Mouse (Mus musculus): ENCODE measurements around the gene Slx1b. TPM values are rescaled to one million over a fixed set of nuclear protein-coding genes. Genes with fewer than 3 reads are reported as not detected.

Slx1b gene
- polyA plus RNA-seq, 1 experiment, result 42.9 TPM

GRCm38 (mm10) chr7:126702358-126702757 lies 6.8 kb upstream of the Slx1b start:
- DNase-seq (ENCODE audit: low read depth), result no peak
- TF ChIP-seq POLR2A (IDR thresholded peaks at IDR 0.05; ENCODE audit: borderline replicate concordance, extremely low read depth, insufficient read depth, insufficient read length, poor library complexity, severe bottlenecking), result no peak

DNA sequence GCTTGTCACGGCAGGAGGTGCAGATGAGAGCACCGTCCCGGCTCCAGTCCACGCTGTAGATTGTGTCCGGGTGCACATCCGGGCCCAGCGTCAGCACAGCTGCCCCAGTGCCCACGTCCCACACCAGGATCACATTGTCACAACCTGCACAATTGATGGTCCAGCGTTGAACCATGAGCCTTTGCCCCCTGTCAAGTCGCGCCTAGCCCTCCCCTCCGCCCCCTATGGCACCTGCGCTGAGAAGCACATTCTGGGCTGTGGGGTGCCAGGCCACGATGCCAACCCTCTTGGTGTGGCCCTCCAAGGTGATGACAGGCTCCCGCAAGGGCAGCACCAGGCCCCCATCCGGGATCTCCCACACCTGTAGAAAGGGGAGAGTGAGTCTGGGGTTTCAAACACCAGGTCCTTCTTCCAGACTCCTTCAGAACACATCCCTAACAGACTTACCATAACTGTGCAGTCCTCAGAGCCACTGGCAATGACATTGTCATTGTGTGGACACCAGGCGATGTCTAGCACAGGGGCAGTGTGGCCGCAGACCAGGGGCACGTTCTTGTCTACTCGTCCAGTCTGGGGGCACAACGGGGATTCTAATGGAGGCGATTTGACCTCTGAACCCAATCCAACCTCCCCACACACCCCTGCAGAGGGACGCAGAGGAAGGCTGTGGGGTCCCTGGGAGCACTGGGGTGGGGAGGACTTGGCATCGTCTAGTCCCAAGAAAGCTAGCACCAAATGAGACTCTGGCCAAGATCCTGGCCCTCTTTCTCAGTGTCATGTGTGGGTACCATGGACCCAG lies 6.2 kb upstream of the Slx1b start:
- DNase-seq (ENCODE audit: low read depth), result no peak
- TF ChIP-seq CTCF (IDR thresholded peaks at IDR 0.05; ENCODE audit: borderline replicate concordance, extremely low read depth, insufficient read depth, insufficient read length) (no peak), POLR2A (IDR thresholded peaks at IDR 0.05; ENCODE audit: borderline replicate concordance, extremely low read depth, insufficient read depth, insufficient read length, poor library complexity, severe bottlenecking) (no peak)

- TF ChIP-seq POLR2A (IDR thresholded peaks at IDR 0.05; ENCODE audit: borderline replicate concordance, extremely low read depth, insufficient read depth, insufficient read length, poor library complexity, severe bottlenecking) (no peak), CTCF (IDR thresholded peaks at IDR 0.05; ENCODE audit: borderline replicate concordance, extremely low read depth, insufficient read depth, insufficient read length) (peak; percentile 94)
- peak; percentile 84 for DNase-seq (ENCODE audit: low read depth)
Measured at GRCm38 (mm10) chr7:126701070-126701469, 5.5 kb upstream of the Slx1b start.

GRCm38 (mm10) chr7:126700063-126701015 lies 4.8 kb upstream of the Slx1b start:
- TF ChIP-seq POLR2A (IDR thresholded peaks at IDR 0.05; ENCODE audit: borderline replicate concordance, extremely low read depth, insufficient read depth, insufficient read length, poor library complexity, severe bottlenecking) (no peak), CTCF (IDR thresholded peaks at IDR 0.05; ENCODE audit: borderline replicate concordance, extremely low read depth, insufficient read depth, insufficient read length) (no peak)

GRCm38 (mm10) chr7:126697838-126698237 lies 2.3 kb upstream of the Slx1b start:
- DNase-seq (ENCODE audit: low read depth), result no peak
- TF ChIP-seq POLR2A (IDR thresholded peaks at IDR 0.05; ENCODE audit: borderline replicate concordance, extremely low read depth, insufficient read depth, insufficient read length, poor library complexity, severe bottlenecking) (no peak), CTCF (IDR thresholded peaks at IDR 0.05; ENCODE audit: borderline replicate concordance, extremely low read depth, insufficient read depth, insufficient read length) (no peak)

More at GRCm38 (mm10) chr7:126700063-126701015, 4.8 kb upstream of the Slx1b start:
- no peak for DNase-seq (ENCODE audit: low read depth)

- DNase-seq (ENCODE audit: low read depth), result no peak
- TF ChIP-seq CTCF (IDR thresholded peaks at IDR 0.05; ENCODE audit: borderline replicate concordance, extremely low read depth, insufficient read depth, insufficient read length), result no peak
- no peak for TF ChIP-seq POLR2A (IDR thresholded peaks at IDR 0.05; ENCODE audit: borderline replicate concordance, extremely low read depth, insufficient read depth, insufficient read length, poor library complexity, severe bottlenecking)
Measured at GRCm38 (mm10) chr7:126696886-126697285, 1.3 kb upstream of the Slx1b start.

GRCm38 (mm10) chr7:126696303-126696702 lies 719 bp upstream of the Slx1b start:
- DNase-seq (ENCODE audit: low read depth), result no peak
- no peak for TF ChIP-seq POLR2A (IDR thresholded peaks at IDR 0.05; ENCODE audit: borderline replicate concordance, extremely low read depth, insufficient read depth, insufficient read length, poor library complexity, severe bottlenecking)
- TF ChIP-seq CTCF (IDR thresholded peaks at IDR 0.05; ENCODE audit: borderline replicate concordance, extremely low read depth, insufficient read depth, insufficient read length), result no peak

GRCm38 (mm10) chr7:126695210-126695611 lies 373 bp downstream of the Slx1b start, which contains the start of gene Bola2:
Gene Bola2, plus strand, starts transcription at chr7:126695401.
- 0 out of 2 replicates have a peak, but pooled peaks have one; percentile 4 for TF ChIP-seq POLR2A (IDR thresholded peaks at IDR 0.05; ENCODE audit: borderline replicate concordance, extremely low read depth, insufficient read depth, insufficient read length, poor library complexity, severe bottlenecking)
- no peak for TF ChIP-seq CTCF (IDR thresholded peaks at IDR 0.05; ENCODE audit: borderline replicate concordance, extremely low read depth, insufficient read depth, insufficient read length)
- DNase-seq (ENCODE audit: low read depth), result peak; percentile 74

- DNase-seq (ENCODE audit: low read depth), result no peak
- TF ChIP-seq CTCF (IDR thresholded peaks at IDR 0.05; ENCODE audit: borderline replicate concordance, extremely low read depth, insufficient read depth, insufficient read length) (no peak), POLR2A (IDR thresholded peaks at IDR 0.05; ENCODE audit: borderline replicate concordance, extremely low read depth, insufficient read depth, insufficient read length, poor library complexity, severe bottlenecking) (no peak)
Measured at GRCm38 (mm10) chr7:126694441-126695051, 1.0 kb downstream of the Slx1b start.

- DNase-seq (ENCODE audit: low read depth), result no peak
Measured at GRCm38 (mm10) chr7:126693781-126694180, 1.8 kb downstream of the Slx1b start.

GRCm38 (mm10) chr7:126693256-126693655 lies 2.3 kb downstream of the Slx1b start:
- peak; percentile 83 for TF ChIP-seq CTCF (IDR thresholded peaks at IDR 0.05; ENCODE audit: borderline replicate concordance, extremely low read depth, insufficient read depth, insufficient read length)
- TF ChIP-seq POLR2A (IDR thresholded peaks at IDR 0.05; ENCODE audit: borderline replicate concordance, extremely low read depth, insufficient read depth, insufficient read length, poor library complexity, severe bottlenecking), result no peak
- DNase-seq (ENCODE audit: low read depth), result peak; percentile 87

More at GRCm38 (mm10) chr7:126693781-126694180, 1.8 kb downstream of the Slx1b start:
- TF ChIP-seq POLR2A (IDR thresholded peaks at IDR 0.05; ENCODE audit: borderline replicate concordance, extremely low read depth, insufficient read depth, insufficient read length, poor library complexity, severe bottlenecking) (no peak), CTCF (IDR thresholded peaks at IDR 0.05; ENCODE audit: borderline replicate concordance, extremely low read depth, insufficient read depth, insufficient read length) (no peak)
